Mouse (Mus musculus): ENCODE data around the gene Pdlim1.

Pdlim1 gene

DNA sequence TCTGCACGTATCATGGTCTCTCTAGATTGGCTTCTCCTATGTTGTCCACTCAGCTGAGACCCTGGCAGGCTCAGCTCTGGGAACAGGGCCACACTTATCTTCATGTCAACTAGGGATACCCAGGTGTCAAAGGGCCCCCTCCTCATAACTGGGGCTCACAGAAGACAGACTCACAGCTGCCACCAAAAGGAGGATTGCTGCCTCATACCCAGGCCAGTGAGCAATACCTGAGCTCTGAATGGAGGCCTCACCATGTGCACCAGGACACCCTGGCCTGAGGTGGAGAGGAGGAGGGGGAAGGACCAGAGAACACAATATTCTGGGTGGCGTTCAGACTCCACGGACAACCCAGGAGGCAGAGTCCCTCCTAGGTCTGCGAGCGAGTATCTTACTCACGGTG lies 22.1 kb upstream of the Pdlim1 start:
- in situ Hi-C loops (cut with MboI; ENCODE audit: low pct_unique_long_range_greater_than_20kb in 1 of 2, low sequenced_read_pairs in 2 of 2, unreplicated experiment in 1 of 2): no loop called here

DNA sequence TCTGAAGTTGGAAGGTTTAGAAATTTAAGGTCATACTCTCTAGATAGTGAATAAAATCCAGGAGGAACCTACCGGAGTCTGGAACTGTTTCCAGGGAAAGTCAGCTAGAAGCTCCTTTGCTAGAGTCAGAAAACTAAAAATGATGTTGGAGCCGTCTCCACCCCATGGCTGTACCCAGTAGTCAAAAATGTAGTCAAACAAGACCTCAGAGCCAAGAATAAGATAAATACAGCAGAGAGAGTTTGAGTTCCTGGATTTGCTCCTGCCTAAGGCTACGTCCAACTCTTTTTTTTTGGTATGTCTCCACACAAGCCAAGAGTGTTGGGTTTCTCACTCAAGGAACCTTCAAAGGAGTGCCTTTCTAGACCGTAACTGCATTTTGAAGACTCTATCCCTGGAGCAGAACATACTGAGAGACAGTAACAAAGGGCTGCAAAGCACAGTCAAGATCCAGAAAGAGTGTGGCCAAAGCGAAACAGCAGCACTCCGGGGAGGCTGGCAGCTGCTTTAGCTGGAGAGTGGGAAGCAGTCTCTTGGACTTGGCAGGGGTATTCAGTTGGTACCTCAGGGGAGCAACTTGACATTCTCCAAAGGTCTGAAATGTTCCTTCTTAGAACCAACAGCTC lies 18.6 kb upstream of the Pdlim1 start:
- in situ Hi-C loops (cut with MboI; ENCODE audit: low pct_unique_long_range_greater_than_20kb in 1 of 2, low sequenced_read_pairs in 2 of 2, unreplicated experiment in 1 of 2): no loop called here

DNA sequence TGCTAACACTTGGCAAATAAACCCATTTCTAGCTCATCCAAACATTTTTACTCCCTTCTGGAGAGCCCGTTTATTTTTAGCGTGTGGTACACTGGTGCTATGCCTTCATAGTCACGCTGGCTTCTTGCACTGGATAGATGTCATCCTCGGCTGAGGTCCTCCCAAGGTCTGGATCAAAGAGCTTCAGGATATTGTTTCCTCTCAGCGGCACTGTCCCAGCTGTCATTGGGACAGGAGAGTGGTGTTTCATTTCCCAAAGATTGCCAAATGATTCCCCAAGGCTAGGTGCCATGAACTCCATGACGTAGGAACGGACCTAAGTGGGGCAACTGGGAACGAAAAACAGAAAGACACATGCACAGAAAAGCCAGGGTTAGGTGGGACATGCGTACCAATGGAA lies 16.8 kb upstream of the Pdlim1 start:
- in situ Hi-C loops (cut with MboI; ENCODE audit: low pct_unique_long_range_greater_than_20kb in 1 of 2, low sequenced_read_pairs in 2 of 2, unreplicated experiment in 1 of 2): no loop called here

DNA sequence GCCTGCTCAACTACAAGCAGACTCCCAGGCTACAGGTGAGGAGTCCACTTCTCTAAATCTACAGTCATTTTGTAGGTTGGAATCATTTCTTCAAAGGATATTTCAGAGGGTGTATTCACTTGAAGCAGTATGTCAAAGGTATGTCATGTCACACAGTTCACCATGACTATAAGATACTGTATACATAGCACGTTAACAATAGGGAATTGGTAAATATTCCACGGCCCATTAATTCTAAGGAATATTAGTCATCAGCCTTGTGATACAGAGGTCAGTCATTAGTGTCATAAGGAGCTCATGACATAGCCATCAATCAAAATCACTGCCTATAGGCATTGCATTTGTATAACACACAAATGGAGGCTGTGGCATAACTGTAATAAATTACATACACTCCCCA lies 13.1 kb upstream of the Pdlim1 start:
- in situ Hi-C loops (cut with MboI; ENCODE audit: low pct_unique_long_range_greater_than_20kb in 1 of 2, low sequenced_read_pairs in 2 of 2, unreplicated experiment in 1 of 2): no loop called here

DNA sequence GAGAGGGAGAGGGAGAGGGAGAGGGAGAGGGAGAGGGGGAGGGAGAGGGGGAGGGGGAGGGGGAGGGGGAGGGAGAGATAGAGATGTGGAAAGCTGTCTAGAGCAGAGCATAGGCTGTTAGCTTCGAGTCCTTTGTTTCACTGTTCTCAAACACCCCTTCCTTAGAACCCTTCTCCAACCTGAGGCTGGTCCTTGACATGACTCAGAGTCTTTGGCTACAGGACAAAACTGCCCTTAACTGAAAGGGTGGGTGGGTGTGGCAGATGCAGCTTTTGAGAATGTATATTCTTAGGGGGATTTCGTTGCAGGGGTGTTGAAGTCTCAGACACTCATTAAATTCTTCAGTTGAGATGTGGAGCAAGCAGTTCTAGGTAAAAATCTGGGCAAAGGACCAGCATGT lies 11.8 kb upstream of the Pdlim1 start:
- in situ Hi-C loops (cut with MboI; ENCODE audit: low pct_unique_long_range_greater_than_20kb in 1 of 2, low sequenced_read_pairs in 2 of 2, unreplicated experiment in 1 of 2): no loop called here

DNA sequence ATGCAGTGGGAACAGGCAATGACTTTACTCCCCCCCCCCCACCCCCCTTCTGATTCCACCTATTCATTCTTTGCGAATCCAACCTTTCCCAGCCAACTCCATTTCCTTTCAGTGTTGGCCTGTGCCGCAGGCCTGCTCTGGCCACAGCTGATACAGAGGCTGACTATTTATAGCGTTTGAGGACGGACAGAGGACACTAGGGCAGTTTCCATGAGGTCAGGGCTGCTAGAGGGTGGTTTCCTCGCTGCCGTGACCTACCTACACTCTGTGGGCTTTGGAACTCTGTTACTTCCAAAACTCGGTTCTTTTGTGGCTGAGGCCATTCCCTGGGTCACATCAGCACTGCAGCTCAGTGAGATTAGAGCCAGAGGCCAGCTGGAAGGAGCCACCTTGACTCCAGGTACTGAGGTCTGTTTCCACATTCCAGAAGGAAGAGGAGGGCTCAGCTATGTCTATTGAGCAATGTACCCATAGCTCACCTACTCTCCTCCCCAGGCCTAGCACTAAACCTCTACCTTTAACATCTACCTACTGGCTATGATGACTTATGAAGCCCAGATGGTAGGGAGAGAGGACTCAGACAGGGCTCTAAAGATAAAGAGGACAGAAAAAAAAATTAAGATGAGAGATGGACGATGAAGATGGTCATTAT lies 6.9 kb upstream of the Pdlim1 start:
- in situ Hi-C loops (cut with MboI; ENCODE audit: low pct_unique_long_range_greater_than_20kb in 1 of 2, low sequenced_read_pairs in 2 of 2, unreplicated experiment in 1 of 2): no loop called here

DNA sequence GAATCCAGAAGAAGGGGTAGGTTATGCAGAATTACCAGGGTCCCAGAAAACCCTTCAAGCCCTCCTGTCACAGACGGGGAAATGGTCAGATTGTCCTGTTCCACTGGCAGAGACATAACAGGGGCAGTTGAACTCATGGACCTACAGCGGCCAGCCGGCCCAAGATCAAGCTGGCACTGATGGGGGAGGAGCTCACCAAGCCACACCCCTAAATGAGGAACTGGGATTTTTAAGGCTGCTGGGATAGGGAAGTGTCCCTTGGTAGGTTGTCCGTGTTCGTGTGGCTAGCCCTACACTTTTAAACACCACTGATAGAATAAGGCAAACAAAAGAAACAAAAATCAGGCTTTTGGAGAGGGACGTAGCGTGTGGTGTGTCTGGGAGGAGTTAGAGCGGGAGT lies 5.9 kb upstream of the Pdlim1 start:
- in situ Hi-C loops (cut with MboI; ENCODE audit: low pct_unique_long_range_greater_than_20kb in 1 of 2, low sequenced_read_pairs in 2 of 2, unreplicated experiment in 1 of 2): no loop called here

DNA sequence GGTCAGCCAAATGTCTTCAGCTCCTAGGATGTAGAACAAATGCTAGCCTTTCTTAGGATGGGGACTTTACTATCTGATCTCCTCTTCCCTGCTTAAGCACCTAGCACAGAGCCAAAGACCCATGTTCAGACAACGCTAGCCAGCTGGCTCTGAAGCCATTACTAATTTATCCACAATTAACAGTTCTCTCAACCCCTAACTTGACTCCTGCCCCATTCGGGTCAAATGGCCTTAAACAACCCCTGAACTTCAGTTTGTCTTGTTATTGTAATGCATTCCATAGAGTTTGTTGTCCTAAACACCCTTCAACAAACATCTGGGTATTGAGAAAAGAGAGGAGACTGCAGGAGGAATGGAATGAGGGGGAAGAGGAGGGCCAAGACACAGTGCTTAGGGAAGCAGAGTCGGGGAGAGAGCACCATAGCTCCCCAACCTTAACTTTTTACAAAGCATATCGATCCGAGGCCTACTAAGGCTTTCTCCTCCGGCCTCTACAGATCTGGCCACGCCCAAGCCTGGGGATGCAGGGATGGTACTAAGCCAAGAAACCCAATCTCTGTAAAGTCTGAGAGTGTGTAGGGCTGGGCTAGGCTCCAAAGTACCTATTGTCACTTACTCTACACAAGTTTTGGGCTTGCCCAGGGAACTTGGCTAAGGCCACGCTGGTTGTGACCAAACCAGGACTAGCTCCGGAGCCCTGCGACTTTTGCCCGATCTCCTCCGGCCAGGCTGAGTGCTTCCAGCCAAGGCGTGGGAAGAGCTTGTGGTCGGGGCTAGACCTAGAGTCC lies 4.0 kb upstream of the Pdlim1 start:
- in situ Hi-C loops (cut with MboI; ENCODE audit: low pct_unique_long_range_greater_than_20kb in 1 of 2, low sequenced_read_pairs in 2 of 2, unreplicated experiment in 1 of 2): no loop called here

DNA sequence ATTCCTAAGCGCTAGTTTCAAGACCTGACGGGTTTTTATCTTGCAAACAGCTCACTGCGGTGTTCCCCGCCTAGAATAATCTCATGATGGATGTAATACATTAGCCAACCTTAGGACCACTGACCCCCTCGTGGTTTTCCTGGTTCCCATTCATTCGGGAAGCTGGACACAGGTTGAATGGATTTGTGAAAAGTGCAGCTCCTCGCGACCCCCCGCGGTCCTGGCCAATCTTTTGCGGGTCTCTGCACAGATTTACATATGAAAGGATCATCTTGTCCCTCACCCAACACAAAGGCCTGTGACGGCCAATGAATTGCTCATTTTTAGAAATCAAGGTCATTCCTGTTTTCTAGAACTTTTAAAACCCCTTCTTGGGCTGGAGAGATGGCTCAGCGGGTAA lies 1.0 kb upstream of the Pdlim1 start:
- in situ Hi-C loops (cut with MboI; ENCODE audit: low pct_unique_long_range_greater_than_20kb in 1 of 2, low sequenced_read_pairs in 2 of 2, unreplicated experiment in 1 of 2): no loop called here

DNA sequence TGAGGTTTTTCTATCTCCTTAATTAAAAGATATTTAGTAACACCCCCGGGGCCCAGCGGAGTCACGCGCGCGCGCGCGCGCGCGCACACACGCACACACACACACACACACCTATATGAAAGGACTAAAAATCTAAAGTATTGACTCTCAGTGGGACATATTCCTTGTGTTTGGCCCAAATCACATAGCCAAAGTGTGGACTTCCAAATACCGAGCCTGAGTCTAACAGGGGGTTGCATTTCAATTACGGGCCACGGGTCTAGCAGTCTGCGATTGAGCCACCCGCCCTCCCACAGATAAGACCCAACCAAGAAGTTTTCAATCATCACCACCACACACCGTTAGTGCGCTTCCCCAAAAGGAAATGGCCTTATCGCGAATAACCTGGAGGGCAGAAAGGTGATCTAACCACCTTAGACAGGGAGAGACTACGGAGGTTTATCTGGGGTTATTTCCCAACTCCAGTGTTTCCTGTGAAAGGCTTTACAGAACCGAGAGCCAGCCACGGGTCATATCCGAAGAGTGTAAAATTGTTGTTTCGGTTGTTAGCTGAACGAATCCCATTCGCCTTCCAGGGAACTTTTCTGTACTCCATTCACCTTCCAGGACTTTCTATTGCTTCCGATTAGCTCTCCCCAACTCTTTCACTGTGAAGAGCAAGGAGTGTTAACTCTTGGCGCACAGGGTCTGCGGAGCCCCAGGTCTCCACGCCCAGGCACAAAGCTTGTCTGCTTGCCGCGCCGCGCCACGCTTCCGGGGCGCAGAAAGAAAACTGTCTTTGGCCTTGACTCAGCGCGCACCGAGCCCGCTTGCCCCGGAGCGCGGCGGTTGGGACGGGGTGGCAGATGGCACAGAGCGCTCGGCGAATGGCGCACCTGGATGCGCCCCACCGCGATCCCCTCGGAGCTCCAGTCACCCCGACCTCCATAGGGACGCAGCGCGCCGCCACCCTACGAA lies 1.0 kb downstream of the Pdlim1 start:
- in situ Hi-C loops (cut with MboI; ENCODE audit: low pct_unique_long_range_greater_than_20kb in 1 of 2, low sequenced_read_pairs in 2 of 2, unreplicated experiment in 1 of 2): no loop called here

DNA sequence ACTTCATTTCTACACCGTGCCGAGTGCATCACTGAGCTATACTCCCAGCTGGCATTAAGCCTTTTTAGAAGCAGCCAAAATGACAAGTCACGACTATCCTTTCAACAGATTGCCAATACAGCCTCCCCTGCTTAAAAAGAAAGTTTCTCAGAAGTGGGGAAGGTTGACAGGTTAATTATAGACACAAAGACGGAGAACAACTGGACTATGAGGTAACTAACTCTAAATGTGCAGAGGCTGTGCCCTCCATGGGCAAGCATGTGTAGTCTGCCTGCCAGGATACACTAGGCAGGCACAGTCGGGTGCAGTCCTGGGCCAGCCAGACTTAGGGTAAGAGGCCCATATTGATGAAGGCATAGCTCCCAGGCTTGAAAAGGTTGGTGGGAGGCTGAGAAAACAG lies 2.1 kb downstream of the Pdlim1 start:
- in situ Hi-C loops (cut with MboI; ENCODE audit: low pct_unique_long_range_greater_than_20kb in 1 of 2, low sequenced_read_pairs in 2 of 2, unreplicated experiment in 1 of 2): no loop called here

DNA sequence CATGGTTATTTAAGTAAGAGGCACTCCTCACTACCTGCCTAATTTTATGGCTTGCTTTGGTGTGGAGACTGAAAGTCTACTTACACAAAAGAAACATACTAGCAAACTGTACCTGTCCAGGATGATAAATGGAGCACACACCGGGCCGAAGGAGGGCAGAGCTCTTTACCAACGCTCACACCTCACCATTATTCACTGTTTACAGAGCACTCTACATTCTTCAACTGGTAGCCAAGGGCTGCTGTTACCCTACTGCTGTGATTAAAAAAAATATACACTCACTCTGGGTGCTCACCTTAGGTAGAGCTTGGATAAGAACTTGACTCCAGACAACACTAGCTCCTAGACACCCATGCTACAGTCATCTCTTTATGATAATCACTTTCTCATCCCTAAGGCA lies 3.1 kb downstream of the Pdlim1 start:
- in situ Hi-C loops (cut with MboI; ENCODE audit: low pct_unique_long_range_greater_than_20kb in 1 of 2, low sequenced_read_pairs in 2 of 2, unreplicated experiment in 1 of 2): no loop called here

DNA sequence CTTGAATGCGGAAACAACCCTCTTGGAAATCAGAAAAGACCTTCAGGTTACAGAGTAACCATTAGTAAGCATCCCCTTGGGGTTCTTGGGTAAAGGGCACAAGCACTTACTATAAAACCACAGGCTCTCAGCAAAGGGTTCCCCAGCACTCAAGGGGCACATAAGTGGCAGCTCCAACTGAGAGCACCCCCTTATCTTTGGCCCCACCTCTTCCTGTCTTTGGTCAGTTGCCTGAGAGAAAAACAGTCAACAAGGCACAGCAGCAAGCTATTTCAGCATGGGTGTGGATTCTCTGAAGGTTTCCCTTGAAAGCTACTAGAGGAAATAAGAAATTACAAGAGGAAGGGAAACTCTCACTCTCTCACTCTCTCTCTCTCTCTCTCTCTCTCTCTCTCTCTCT lies 4.3 kb downstream of the Pdlim1 start:
- in situ Hi-C loops (cut with MboI; ENCODE audit: low pct_unique_long_range_greater_than_20kb in 1 of 2, low sequenced_read_pairs in 2 of 2, unreplicated experiment in 1 of 2): no loop called here

DNA sequence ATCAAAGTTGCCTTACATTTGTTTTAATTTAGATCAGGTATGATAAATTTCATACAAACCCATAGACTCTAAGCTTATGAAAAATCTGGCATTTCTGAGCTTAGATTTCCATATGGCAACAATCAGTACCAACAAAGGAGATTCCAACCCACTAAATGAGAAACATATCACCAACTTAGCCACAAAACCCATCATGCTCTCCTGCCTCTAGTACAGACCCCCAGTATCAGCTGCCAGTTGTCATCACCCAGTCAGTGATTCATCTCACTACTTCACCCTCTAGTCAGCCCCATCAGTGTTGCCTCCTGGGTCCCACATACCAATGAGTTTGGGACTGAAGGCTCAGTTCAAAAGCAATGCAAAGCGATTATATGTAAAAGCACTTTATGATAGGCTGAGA lies 12.2 kb downstream of the Pdlim1 start:
- in situ Hi-C loops (cut with MboI; ENCODE audit: low pct_unique_long_range_greater_than_20kb in 1 of 2, low sequenced_read_pairs in 2 of 2, unreplicated experiment in 1 of 2): no loop called here

DNA sequence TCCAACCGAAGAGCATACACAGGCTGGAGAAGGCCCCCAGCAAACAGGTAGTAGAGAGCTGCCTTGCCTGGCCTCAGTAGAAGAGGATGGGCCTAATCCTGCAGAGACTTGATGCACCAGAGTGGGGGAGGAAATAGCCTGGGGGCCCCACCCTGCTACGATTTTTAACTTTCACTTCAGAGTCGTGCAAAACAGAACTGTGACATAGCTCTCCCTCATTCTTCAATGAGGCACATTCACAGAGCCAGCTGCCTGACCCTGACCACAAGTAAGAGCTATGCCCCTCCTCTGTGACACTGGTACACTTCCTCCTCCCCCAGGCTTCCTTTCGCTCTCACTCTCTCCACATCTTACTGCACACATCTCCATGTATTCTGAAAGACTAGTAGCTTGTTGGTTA lies 14.2 kb downstream of the Pdlim1 start:
- in situ Hi-C loops (cut with MboI; ENCODE audit: low pct_unique_long_range_greater_than_20kb in 1 of 2, low sequenced_read_pairs in 2 of 2, unreplicated experiment in 1 of 2): no loop called here

DNA sequence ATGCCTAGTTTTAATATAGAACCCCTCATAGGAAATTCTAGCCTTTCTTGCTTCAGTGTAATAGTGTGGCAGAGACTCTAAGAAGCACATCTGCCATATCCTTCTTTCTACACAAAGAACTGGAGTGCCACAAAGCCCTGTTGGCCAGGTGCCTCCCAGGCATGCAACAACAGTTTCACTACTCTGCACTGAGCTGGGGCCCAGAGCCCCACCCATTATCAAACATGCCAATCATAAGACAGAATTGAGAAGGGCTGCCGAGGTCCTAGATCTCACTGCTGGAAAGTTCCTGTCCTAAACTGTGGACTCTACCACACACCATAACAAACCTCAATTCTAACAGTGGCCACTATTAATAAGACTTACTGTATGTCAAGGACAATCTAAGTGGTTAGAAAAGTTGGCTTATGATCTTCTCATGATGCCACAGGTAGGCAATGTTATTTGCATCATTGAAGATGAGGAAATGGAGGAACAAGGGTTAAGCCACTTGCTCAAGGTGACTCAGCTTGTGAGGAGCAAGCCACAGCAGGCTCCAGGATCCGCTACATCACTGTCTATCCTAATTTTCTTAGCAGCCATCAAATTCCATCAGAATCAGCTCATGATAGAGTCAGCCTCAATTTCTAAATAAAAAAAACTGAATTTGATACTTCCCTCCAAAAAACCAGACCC lies 15.1 kb downstream of the Pdlim1 start:
- in situ Hi-C loops (cut with MboI; ENCODE audit: low pct_unique_long_range_greater_than_20kb in 1 of 2, low sequenced_read_pairs in 2 of 2, unreplicated experiment in 1 of 2): no loop called here

DNA sequence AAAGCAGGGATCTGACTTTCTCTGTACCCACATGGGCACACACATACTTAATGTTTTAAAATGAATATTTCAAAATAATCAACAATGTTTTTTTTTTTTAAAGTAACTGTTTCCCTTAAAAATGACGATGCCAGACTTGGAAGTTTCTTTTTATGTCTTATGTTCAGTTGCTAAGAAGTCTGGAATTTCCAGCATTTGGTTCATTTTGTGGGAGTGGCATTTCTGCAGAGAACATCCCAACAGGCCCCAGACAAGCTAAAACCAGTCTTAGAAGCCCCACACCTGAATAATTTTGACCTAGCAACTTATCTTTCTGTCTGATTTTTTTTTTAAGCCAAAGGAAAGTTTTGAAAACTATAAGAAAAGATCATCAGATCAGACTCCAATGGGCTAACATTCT lies 16.1 kb downstream of the Pdlim1 start:
- in situ Hi-C loops (cut with MboI; ENCODE audit: low pct_unique_long_range_greater_than_20kb in 1 of 2, low sequenced_read_pairs in 2 of 2, unreplicated experiment in 1 of 2): no loop called here

DNA sequence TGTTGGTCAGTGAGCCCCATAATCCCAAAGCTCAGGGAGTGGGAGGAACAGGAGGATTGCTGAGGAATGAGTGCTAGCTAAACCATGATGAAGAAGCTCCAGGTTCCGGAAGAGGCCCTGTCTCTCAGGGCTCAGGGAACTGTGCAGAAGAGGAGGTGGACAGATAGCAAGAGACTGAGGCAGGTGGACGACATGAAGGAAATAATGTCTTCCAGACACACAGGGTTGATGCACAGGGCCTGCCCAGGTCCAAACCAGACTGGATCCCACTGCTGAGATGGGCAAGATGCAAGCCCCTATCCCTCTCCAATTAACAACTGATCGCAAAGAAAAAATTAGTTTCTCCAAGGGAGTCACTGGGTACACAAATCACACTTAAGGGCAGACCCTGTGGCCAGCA lies 16.9 kb downstream of the Pdlim1 start:
- in situ Hi-C loops (cut with MboI; ENCODE audit: low pct_unique_long_range_greater_than_20kb in 1 of 2, low sequenced_read_pairs in 2 of 2, unreplicated experiment in 1 of 2): no loop called here

Data from mouse embryonic stem cell (cell line).